Mouse (Mus musculus) kidney, embryonic 15.5 days (tissue): Measurements from ENCODE around the gene Gm29776. TPM values are rescaled to one million over a fixed set of nuclear protein-coding genes. Genes with fewer than 3 reads are reported as not detected.
A peak's percentile ranks its signal among the peaks of the same experiment; 100 is the strongest.

Experiments used
- ATAC-seq: fragments of 200-750 bp; cut with Nextera tagmentation; replicated peaks from 2 replicates; pipeline ENCODE4 v1.8.0; 2017; ENCODE audit warnings: moderate TSS enrichment; ENCODE audit not compliant: low FRiP score
- H3K27ac ChIP-seq: fragments of 300-500 bp; sonication (generic); 2 replicates; pipeline ENCODE4 v1.5.1; 2015; ENCODE audit warnings: mild to moderate bottlenecking, inconsistent platforms
- H3K27me3 ChIP-seq: fragments of 300-500 bp; sonication (generic); 2 replicates; pipeline ENCODE4 v1.6.1; 2015; ENCODE audit warnings: inconsistent platforms
- H3K36me3 ChIP-seq: fragments of 300-500 bp; sonication (generic); 2 replicates; pipeline ENCODE4 v1.6.1; 2015; ENCODE audit warnings: inconsistent platforms
- H3K4me1 ChIP-seq: fragments of 300-500 bp; sonication (generic); 2 replicates; pipeline ENCODE4 v1.6.1; 2015; ENCODE audit warnings: inconsistent platforms
- H3K4me2 ChIP-seq: fragments of 300-500 bp; sonication (generic); 2 replicates; pipeline ENCODE4 v1.6.1; 2015; ENCODE audit warnings: moderate library complexity, mild to moderate bottlenecking, inconsistent platforms
- H3K4me3 ChIP-seq: fragments of 300-500 bp; sonication (generic); replicated peaks from 2 replicates; pipeline ENCODE4 v1.5.1; 2015; ENCODE audit warnings: mild to moderate bottlenecking, inconsistent platforms
- H3K9ac ChIP-seq: fragments of 300-500 bp; sonication (generic); 2 replicates; pipeline ENCODE4 v1.6.1; 2015; ENCODE audit warnings: mild to moderate bottlenecking, inconsistent platforms
- H3K9me3 ChIP-seq: fragments of 300-500 bp; sonication (generic); replicated peaks from 2 replicates; pipeline ENCODE4 v1.6.1; 2016; ENCODE audit warnings: inconsistent platforms
- WGBS: fragments of 180-500 bp; shearing (Covaris S2); methylation state at CpG from one replicate; pipeline ENCODE4 v1.1.7; 2015; ENCODE audit warnings: mixed read lengths; 5-methylcytosine and 5-hydroxymethylcytosine counted together
- polyA plus RNA-seq: library from polyadenylated mRNA; unstranded; fragments of >200 nt; fragmentation: Nextera tagmentation; extraction: Ambion mirVana; gene quantifications from 2 replicates; pipeline ENCODE4 v1.2.1, GENCODE M21; 2015

Gene Gm29776
- polyA plus RNA-seq, 1 experiment from 2014 or later = 0.21 TPM

- Histone ChIP-seq H3K27ac (no peak overlapping the region), H3K9me3 (no peaks in the 10 kb centered on the region), H3K4me2 (no peak overlapping the region), H3K27me3 (no peaks in the 10 kb centered on the region), H3K4me1 (no peaks in the 10 kb centered on the region), H3K9ac (no peak overlapping the region), H3K36me3 (peaks cover 87% of the 10 kb centered on the region), H3K4me3 (no peak overlapping the region)
- no peak for ATAC-seq
- 87% methylated on average over 5 of the region's 5 CpGs for WGBS
These were observed 22.3 kb downstream of the Gm29776 start for GRCm38 (mm10) chr14:54676290-54676689.

DNA sequence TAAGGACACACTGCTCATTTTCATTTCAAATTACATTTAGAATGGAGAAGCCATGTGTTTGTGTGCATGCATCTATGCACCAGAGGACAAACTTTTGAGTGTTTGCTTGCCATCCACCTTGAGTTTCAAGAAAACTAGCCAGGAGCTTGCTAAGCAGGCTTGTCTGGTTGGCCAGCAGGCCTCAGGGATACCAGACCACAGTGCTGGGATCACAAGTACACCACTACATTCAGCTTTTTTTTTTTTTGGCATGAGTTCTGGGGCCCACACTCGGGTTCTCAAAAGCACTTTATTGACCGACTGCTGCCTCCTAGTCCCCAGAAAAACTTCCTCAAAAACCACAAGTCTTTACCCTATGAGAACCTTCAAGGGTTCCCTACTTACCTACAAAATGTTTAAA, 24.3 kb downstream of the Gm29776 start:
- peaks cover 88% of the 10 kb centered on the region for H3K36me3 ChIP-seq
- H3K9ac ChIP-seq = no peak overlapping the region
- no peak overlapping the region for H3K4me3 ChIP-seq
- no peaks in the 10 kb centered on the region for H3K4me1 ChIP-seq
- H3K27me3 ChIP-seq = no peaks in the 10 kb centered on the region
- H3K27ac ChIP-seq = no peak overlapping the region
- H3K4me2 ChIP-seq = no peak overlapping the region
- H3K9me3 ChIP-seq = no peaks in the 10 kb centered on the region
- no peak for ATAC-seq
- WGBS = 71% methylated on average over 2 of the region's 2 CpGs

- peaks cover 89% of the 10 kb centered on the region for H3K36me3 ChIP-seq
- no peak overlapping the region for H3K4me2 ChIP-seq
- no peak for ATAC-seq
- H3K9ac ChIP-seq = no peak overlapping the region
- H3K27me3 ChIP-seq = no peaks in the 10 kb centered on the region
- H3K27ac ChIP-seq = no peak overlapping the region
- 85% methylated on average over 4 of the region's 4 CpGs for WGBS
- no peaks in the 10 kb centered on the region for H3K9me3 ChIP-seq
- H3K4me1 ChIP-seq = no peaks in the 10 kb centered on the region
- H3K4me3 ChIP-seq = no peak overlapping the region
These were observed 29.3 kb downstream of the Gm29776 start for GRCm38 (mm10) chr14:54669381-54669780.

DNA sequence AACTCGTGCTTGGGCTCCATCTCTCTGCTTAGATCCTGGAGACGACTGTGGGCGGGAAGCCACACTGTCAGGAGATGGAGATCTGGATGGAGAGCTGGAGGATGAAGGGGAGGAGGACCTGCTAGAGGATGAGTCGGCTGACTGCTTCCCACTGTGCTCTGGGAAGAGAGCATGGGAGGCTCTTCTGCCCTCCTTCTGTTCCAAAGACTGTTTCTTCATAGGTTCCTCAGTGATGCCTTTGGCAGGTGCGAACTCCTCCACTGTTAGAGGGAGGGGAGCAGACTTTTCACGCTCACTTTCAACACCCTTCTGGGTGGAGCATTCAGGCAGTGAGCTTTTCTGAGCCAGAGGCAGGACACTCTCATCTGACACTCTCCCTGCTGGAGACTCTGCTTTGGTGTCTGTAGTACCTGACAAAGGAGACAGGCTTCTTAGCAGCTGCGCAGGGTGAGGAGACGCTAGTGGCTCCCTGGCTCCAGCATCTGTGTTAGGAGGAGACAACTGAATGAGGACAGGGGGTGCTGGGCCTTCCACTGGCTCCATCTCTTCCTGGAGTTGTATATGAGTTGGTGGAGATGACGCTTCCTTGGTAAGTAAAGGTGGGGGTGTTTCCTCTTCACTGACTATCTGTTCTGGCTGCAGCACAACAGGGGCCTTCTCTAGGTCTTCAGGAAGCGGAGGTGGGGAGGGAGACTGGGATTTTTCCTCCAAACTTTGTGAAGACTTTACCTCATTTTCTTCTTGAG, 34.0 kb downstream of the Gm29776 start:
- H3K4me1 ChIP-seq = no peaks in the 10 kb centered on the region
- no peak overlapping the region for H3K4me3 ChIP-seq
- H3K36me3 ChIP-seq = peaks cover 97% of the 10 kb centered on the region
- no peak overlapping the region for H3K4me2 ChIP-seq
- ATAC-seq = no peak
- 86% methylated on average over 10 of the region's 10 CpGs for WGBS
- H3K9me3 ChIP-seq = no peaks in the 10 kb centered on the region
- H3K9ac ChIP-seq = no peak overlapping the region
- no peak overlapping the region for H3K27ac ChIP-seq
- no peaks in the 10 kb centered on the region for H3K27me3 ChIP-seq

- H3K9ac ChIP-seq = no peak overlapping the region
- no peak overlapping the region for H3K4me3 ChIP-seq
- no peak overlapping the region for H3K27ac ChIP-seq
- H3K36me3 ChIP-seq = peaks cover 100% of the 10 kb centered on the region
- H3K27me3 ChIP-seq = no peaks in the 10 kb centered on the region
- H3K4me1 ChIP-seq = no peaks in the 10 kb centered on the region
- ATAC-seq = no peak
- WGBS = 88% methylated on average over 2 of the region's 2 CpGs
- H3K4me2 ChIP-seq = no peak overlapping the region
- H3K9me3 ChIP-seq = no peaks in the 10 kb centered on the region
These were observed 38.6 kb downstream of the Gm29776 start for GRCm38 (mm10) chr14:54660009-54660408.

GRCm38 (mm10) chr14:54653496-54653895, 45.1 kb downstream of the Gm29776 start:
- H3K4me3 ChIP-seq = peak overlapping the region; percentile 71
- peak overlapping the region; percentile 86 for H3K9ac ChIP-seq
- peak overlapping the region; percentile 79 for H3K4me2 ChIP-seq
- no peaks in the 10 kb centered on the region for H3K27me3 ChIP-seq
- no peaks in the 10 kb centered on the region for H3K9me3 ChIP-seq
- H3K4me1 ChIP-seq = peaks cover 47% of the 10 kb centered on the region
- 0% methylated on average over 12 of the region's 12 CpGs for WGBS
- ATAC-seq = peak; percentile 92
- peaks cover 76% of the 10 kb centered on the region for H3K36me3 ChIP-seq
- H3K27ac ChIP-seq = peak overlapping the region; percentile 88

- H3K9ac ChIP-seq = peak overlapping the region; percentile 86
- peaks cover 76% of the 10 kb centered on the region for H3K36me3 ChIP-seq
- no peak for ATAC-seq
- 0% methylated on average over 7 of the region's 7 CpGs for WGBS
- no peaks in the 10 kb centered on the region for H3K9me3 ChIP-seq
- peak overlapping the region; percentile 79 for H3K4me2 ChIP-seq
- H3K27ac ChIP-seq = peak overlapping the region; percentile 88
- H3K4me3 ChIP-seq = peak overlapping the region; percentile 71
- H3K27me3 ChIP-seq = no peaks in the 10 kb centered on the region
- peaks cover 49% of the 10 kb centered on the region for H3K4me1 ChIP-seq
These were observed 45.8 kb downstream of the Gm29776 start for GRCm38 (mm10) chr14:54652787-54653186.

GRCm38 (mm10) chr14:54651556-54651955, 47.1 kb downstream of the Gm29776 start:
- H3K9me3 ChIP-seq = no peaks in the 10 kb centered on the region
- H3K27ac ChIP-seq = peak overlapping the region; percentile 88
- no peak for ATAC-seq
- no peaks in the 10 kb centered on the region for H3K27me3 ChIP-seq
- 0 out of 2 replicates have a peak overlapping the region, but pooled peaks have one; percentile 71 for H3K4me3 ChIP-seq
- H3K9ac ChIP-seq = peak overlapping the region; percentile 86
- WGBS = 79% methylated on average over 4 of the region's 4 CpGs
- H3K36me3 ChIP-seq = peaks cover 76% of the 10 kb centered on the region
- H3K4me1 ChIP-seq = peaks cover 49% of the 10 kb centered on the region
- H3K4me2 ChIP-seq = peak overlapping the region; percentile 79

- H3K4me2 ChIP-seq = no peak overlapping the region
- H3K9me3 ChIP-seq = no peaks in the 10 kb centered on the region
- no peaks in the 10 kb centered on the region for H3K27me3 ChIP-seq
- peak overlapping the region; percentile 88 for H3K27ac ChIP-seq
- H3K36me3 ChIP-seq = peaks cover 76% of the 10 kb centered on the region
- ATAC-seq = peak; percentile 24
- WGBS = 65% methylated on average over 23 of the region's 23 CpGs
- peaks cover 49% of the 10 kb centered on the region for H3K4me1 ChIP-seq
- no peak overlapping the region for H3K4me3 ChIP-seq
- H3K9ac ChIP-seq = no peak overlapping the region
These were observed 47.8 kb downstream of the Gm29776 start for GRCm38 (mm10) chr14:54650621-54651454.

DNA sequence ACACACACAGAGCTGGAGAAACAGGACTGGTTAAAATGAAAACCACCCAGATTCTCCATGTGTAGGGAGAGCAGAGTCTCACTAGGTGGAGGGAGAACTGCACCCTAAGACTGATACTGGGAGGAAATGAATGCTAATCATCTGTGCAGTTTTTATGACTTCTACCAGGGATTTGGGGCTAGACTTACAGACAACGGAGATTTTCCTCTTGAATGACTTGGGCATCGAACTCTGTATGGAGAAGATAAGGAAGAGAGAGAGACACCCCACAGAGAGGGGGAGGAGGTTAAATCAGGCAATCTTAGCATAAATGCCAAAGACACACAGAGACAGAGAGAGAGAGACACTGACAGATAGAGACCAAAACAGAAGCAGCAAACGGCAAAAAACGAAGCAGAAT, 50.7 kb downstream of the Gm29776 start:
- ATAC-seq = no peak
- no peak overlapping the region for H3K27ac ChIP-seq
- H3K4me2 ChIP-seq = no peak overlapping the region
- no peak overlapping the region for H3K9ac ChIP-seq
- H3K4me1 ChIP-seq = peaks cover 38% of the 10 kb centered on the region
- peaks cover 87% of the 10 kb centered on the region for H3K36me3 ChIP-seq
- no peaks in the 10 kb centered on the region for H3K9me3 ChIP-seq
- no peaks in the 10 kb centered on the region for H3K27me3 ChIP-seq
- 79% methylated on average over 4 of the region's 4 CpGs for WGBS
- no peak overlapping the region for H3K4me3 ChIP-seq

DNA sequence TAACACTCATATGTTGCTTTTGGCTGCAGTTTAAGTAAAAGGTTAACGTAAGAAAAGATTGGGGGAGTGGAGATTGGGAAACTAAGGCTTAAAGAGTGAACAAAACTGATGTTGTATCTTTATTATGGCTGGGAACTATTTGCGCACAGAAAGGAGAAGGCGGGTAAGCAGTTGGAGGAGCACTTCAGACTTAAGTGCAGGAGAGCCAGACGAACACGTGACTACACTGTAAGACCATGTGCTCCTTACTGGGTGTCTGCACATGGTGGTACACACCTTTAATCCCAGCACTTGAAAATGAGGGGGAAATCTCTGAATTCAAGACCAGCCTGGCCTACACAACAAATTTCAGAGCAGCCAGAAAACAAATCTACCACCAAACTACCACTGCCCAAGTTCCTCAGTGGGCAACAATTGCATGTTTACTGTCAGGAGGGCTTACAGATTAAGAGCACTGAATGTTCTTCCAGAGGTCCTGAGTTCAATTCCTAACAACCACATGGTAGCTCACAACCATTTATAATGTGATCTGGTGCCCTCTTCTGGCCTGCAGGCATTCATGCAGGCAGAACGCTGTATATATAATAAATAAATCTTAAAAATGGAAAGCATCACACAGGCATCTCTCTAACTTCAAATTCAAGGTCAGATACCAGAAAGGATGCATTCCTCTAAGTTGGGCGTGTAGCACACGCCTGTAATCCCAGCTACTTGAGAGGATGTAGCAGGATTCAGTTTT, 51.6 kb downstream of the Gm29776 start:
- no peak for ATAC-seq
- Histone ChIP-seq H3K36me3 (peaks cover 96% of the 10 kb centered on the region), H3K9me3 (no peaks in the 10 kb centered on the region), H3K9ac (no peak overlapping the region), H3K27me3 (no peaks in the 10 kb centered on the region), H3K4me3 (no peak overlapping the region), H3K4me1 (peaks cover 30% of the 10 kb centered on the region), H3K4me2 (no peak overlapping the region), H3K27ac (no peak overlapping the region)
- 89% methylated on average over 8 of the region's 8 CpGs for WGBS

DNA sequence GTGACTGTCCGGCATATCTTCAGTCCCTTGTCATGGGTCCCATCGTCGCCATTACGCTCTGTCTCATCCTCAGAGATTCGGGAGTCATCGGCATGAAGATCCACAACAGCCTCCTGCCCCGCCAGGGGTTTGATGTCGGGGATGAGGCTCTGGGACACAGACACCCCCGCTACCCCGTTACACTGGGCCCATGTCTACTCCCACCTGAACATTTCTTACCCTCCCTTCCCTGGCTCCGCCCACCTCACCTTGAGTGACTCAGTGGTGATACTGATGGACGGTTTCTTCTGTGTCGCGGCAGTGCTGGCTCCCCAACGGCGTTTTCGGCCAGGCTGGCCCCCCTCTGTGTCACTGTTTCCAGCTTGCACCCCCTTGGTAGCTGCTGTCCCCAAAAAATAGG, 52.2 kb downstream of the Gm29776 start:
- ATAC-seq = no peak
- Histone ChIP-seq H3K9ac (no peak overlapping the region), H3K36me3 (peaks cover 91% of the 10 kb centered on the region), H3K4me2 (no peak overlapping the region), H3K27me3 (no peaks in the 10 kb centered on the region), H3K4me1 (peaks cover 28% of the 10 kb centered on the region), H3K9me3 (no peaks in the 10 kb centered on the region), H3K4me3 (no peak overlapping the region), H3K27ac (no peak overlapping the region)
- WGBS = 92% methylated on average over 17 of the region's 17 CpGs
